Mouse (Mus musculus) ZHBTc4 (cell line): ENCODE data around the gene Syap1.
"Not testable (repeated sequence)": the region's sequence is repeated elsewhere in the genome, so short reads cannot be mapped to it uniquely, and the experiment has no call there.

ENCODE experiments used
- DNase-seq: peaks from one replicate; pipeline ENCODE4 v3.0.0-alpha.2; 2011; ENCODE audit warnings: low read depth, low spot score

Gene Syap1

DNA sequence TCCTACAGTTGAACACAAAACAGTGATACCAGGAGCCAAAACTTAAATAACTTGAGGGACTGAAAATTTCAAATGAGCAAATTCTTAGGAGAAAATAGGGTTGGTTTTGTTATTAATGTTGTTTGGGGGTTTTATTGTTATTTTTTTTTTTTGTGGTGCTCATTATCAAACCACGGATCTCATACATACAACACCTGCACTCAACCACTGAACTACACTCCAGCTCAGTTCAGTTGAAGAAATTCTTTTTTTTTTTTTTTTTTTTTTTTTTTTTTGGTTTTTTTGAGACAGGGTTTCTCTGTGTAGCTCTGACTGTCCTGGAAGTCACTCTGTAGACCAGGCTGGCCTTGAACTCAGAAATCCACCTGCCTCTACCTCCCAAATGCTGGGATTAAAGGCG, 57.9 kb downstream of the Syap1 start:
- DNase-seq: not testable (repeated sequence)

DNA sequence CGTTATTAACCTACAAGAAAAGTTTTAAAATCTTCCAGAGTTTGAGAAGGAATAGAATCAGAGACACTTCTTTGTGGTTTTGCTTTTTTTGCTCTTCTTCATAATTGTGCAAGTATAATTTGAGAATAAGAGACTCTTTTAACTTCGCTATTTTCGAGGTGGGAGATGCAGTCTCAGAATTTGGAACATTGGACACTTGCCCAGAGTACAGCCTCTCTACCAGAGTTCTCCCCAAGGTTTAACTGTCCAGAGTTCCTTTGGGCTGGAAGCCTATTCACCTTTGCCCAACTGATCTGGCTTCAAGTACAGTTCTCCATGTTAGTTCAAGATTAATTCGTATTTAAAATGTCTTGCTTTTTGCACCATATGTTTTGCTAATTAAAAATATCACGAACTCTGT, 58.5 kb downstream of the Syap1 start:
- no peak for DNase-seq

DNA sequence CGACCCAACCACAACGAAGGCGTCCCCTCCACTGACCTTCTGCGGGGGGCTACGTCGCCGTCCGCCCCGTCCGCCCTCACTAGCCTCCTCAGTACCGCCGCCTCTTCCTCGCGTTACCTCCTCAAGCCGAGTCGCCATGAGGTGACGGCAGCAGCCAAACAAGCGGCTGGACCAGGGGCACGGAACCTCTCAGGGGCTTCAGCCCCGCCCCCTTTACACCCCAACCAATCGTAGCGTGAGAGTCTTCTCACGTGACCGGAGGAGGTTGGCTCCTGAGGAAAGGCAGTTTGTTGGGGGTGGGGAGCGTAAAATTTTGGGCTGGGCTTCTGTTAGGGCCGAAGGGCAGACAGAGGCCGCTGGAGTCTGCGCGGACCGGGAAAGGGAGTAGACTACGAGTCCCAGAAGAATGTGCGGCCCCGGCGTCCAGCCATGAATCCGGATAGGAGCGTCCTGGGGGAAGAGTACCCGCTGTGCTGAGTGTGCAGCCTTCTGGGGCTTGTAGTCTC, 59.0 kb downstream of the Syap1 start, which contains the start of gene Txlng:
Txlng (minus strand) TSS at position 252 of the 506 bp plus-strand sequence.
- DNase-seq: peak; percentile 98

DNA sequence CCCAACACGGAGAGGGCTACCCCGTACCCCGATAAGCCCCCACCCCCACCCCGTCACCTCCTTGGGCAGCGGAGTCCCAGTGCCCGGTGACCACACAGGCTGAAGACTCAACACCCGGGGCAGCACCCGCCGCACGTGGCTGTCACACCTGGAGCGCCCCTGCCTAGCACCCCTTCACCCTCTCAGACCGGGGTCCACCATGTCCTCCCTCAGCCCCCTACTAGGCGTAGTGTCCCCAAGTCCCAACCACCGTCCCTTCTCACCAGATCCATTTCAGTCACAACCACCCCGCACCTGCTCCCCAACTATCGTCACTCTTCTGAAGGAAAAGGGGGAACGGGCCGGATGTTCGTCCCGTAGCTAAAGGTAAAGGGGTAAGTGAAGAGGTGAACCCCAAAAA, 59.5 kb downstream of the Syap1 start:
- DNase-seq: no peak

DNA sequence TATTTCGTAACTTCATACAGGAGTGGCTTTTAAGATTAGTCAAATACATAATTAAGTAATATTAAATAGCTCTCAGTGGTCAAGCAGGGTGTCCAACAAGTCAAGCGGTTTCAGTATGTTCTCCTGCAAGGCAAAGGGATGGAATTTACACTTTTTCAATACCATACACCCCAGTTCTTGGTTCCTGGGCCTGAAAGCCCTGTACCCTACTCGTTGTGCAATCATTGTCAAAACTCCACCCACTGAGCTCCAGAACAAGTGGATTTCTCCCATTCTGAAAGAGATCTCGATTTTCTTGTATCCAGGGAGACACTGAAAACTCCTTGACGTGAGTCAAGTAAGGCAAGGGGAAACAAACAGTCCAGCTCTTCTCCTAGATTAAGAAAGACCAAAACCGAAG, 60.2 kb downstream of the Syap1 start:
- DNase-seq: no peak
